Mouse (Mus musculus) heart, postnatal 25 days (tissue): ENCODE measurements around the gene Msl1. TPM values are rescaled to one million over a fixed set of nuclear protein-coding genes. Genes with fewer than 3 reads are reported as not detected.

Experiments
- DNase-seq: peaks from one replicate; pipeline ENCODE4 v3.0.0; 2022; ENCODE audit warnings: low spot score
- intact Hi-C: fragments of 180-260 bp; cut with DNase I; formaldehyde crosslinking; loops from one replicate; pipeline ENCODE4 v1.15.1; 2025
- total RNA-seq, 2 experiments: library from RNA; stranded (reverse); gene quantifications; 2 replicates each; pipeline ENCODE4 v1.2.3; 2021

Msl1 gene
- total RNA-seq, 2 experiments from 2014 or later = 73.0 to 78.1 TPM

- intact Hi-C loops = loop anchor here (1.0 to 5.0 kb wide), 2 partner anchors 9 to 52 kb away; no protein-coding TSS in a partner anchor
- DNase-seq = no peak
Measured at GRCm38 (mm10) chr11:98774582-98775347, 20.6 kb upstream of the Msl1 start, which contains the start of gene Nr1d1. TSS of gene Nr1d1 (minus strand) at chr11:98775333.

GRCm38 (mm10) chr11:98775348-98776051 lies 19.8 kb upstream of the Msl1 start:
- intact Hi-C loops = loop anchor here (1.0 kb wide), 1 partner anchor 8 kb away; no protein-coding TSS in a partner anchor

GRCm38 (mm10) chr11:98776052-98776764 lies 19.1 kb upstream of the Msl1 start:
- intact Hi-C loops = no loop called here

More at GRCm38 (mm10) chr11:98775348-98776051, 19.8 kb upstream of the Msl1 start:
- peak; percentile 100 for DNase-seq

GRCm38 (mm10) chr11:98776843-98777590 lies 18.3 kb upstream of the Msl1 start:
- DNase-seq = peak; percentile 68
- intact Hi-C loops = no loop called here

More at GRCm38 (mm10) chr11:98776052-98776764, 19.1 kb upstream of the Msl1 start:
- DNase-seq = no peak

- intact Hi-C loops = no loop called here
- no peak for DNase-seq
Measured at GRCm38 (mm10) chr11:98777888-98778287, 17.4 kb upstream of the Msl1 start.

GRCm38 (mm10) chr11:98781851-98782512 lies 13.3 kb upstream of the Msl1 start:
- DNase-seq = peak; percentile 74
- intact Hi-C loops = no loop called here

- no peak for DNase-seq
- intact Hi-C loops = loop anchor here (1.0 kb wide), 1 partner anchor 7 kb away; the partner anchor contains the start of gene Nr1d1
Measured at GRCm38 (mm10) chr11:98782651-98783235, 12.6 kb upstream of the Msl1 start.

GRCm38 (mm10) chr11:98783236-98783696 lies 12.1 kb upstream of the Msl1 start:
- peak; percentile 99 for DNase-seq
- intact Hi-C loops = loop anchor here (1.0 kb wide), 1 partner anchor 8 kb away; the partner anchor contains the start of gene Nr1d1

GRCm38 (mm10) chr11:98784139-98784538 lies 11.2 kb upstream of the Msl1 start:
- intact Hi-C loops = no loop called here
- no peak for DNase-seq

GRCm38 (mm10) chr11:98785214-98785613 lies 10.1 kb upstream of the Msl1 start:
- DNase-seq = peak; percentile 21
- intact Hi-C loops = no loop called here

- DNase-seq = peak; percentile 86
- intact Hi-C loops = loop anchor here (2.0 kb wide), 1 partner anchor 13 kb away; no protein-coding TSS in a partner anchor
Measured at GRCm38 (mm10) chr11:98785772-98786281, 9.5 kb upstream of the Msl1 start.

- intact Hi-C loops = loop anchor here (1.0 to 2.0 kb wide), 2 partner anchors 14 to 45 kb away; no protein-coding TSS in a partner anchor
- DNase-seq = peak; percentile 96
Measured at GRCm38 (mm10) chr11:98786359-98787214, 8.7 kb upstream of the Msl1 start.

- intact Hi-C loops = loop anchor here (1.0 to 2.0 kb wide), 2 partner anchors 14 to 46 kb away; no protein-coding TSS in a partner anchor
- DNase-seq = no peak
Measured at GRCm38 (mm10) chr11:98787229-98787628, 8.1 kb upstream of the Msl1 start.

GRCm38 (mm10) chr11:98787691-98788090 lies 7.6 kb upstream of the Msl1 start:
- intact Hi-C loops = loop anchor here (1.0 to 2.0 kb wide), 4 partner anchors 15 to 77 kb away; no protein-coding TSS in a partner anchor
- DNase-seq = no peak

- intact Hi-C loops = loop anchor here (2.0 kb wide), 2 partner anchors 41 to 77 kb away; no protein-coding TSS in a partner anchor
- DNase-seq = no peak
Measured at GRCm38 (mm10) chr11:98788139-98788538, 7.2 kb upstream of the Msl1 start.

GRCm38 (mm10) chr11:98788550-98789218 lies 6.6 kb upstream of the Msl1 start:
- DNase-seq = peak; percentile 87
- intact Hi-C loops = loop anchor here (2.0 kb wide), 2 partner anchors 40 to 78 kb away; no protein-coding TSS in a partner anchor
